Mouse (Mus musculus) myocyte (in vitro differentiated cells): ENCODE measurements around the gene Prkn.

Experiments
- CEBPB ChIP-seq: IDR thresholded peaks from 2 replicates; pipeline ENCODE4 v1.6.1; 2011; ENCODE audit warnings: mild to moderate bottlenecking, moderate library complexity; ENCODE audit not compliant: poor library complexity, insufficient read depth, severe bottlenecking
- MYOG ChIP-seq, 3 experiments: IDR thresholded peaks; one replicate each; pipeline ENCODE4 v1.6.1; 2011; ENCODE audit warnings: control low read depth in 2 of 3, low read depth in 2 of 3, mild to moderate bottlenecking in 2 of 3; ENCODE audit not compliant: insufficient read length in 2 of 3, control insufficient read depth in 1 of 3, insufficient read depth in 1 of 3
- POLR2A ChIP-seq: IDR thresholded peaks from one replicate; pipeline ENCODE4 v1.6.1; 2011; ENCODE audit warnings: low read depth, mild to moderate bottlenecking, control low read depth, moderate library complexity; ENCODE audit not compliant: insufficient read length

GRCm38 (mm10) chr17:11620770-11621169, 780.6 kb downstream of the Prkn start:
- TF ChIP-seq CEBPB: no peak
- TF ChIP-seq POLR2A: no peak
- no peak for TF ChIP-seq MYOG (IDR thresholded peaks at IDR 0.05; ENCODE audit: control insufficient read depth in 1 of 3, insufficient read depth in 1 of 3, insufficient read length in 2 of 3, low read depth in 2 of 3)
